Mouse (Mus musculus): ENCODE data around the gene Dst.

Gene Dst

GRCm38 (mm10) chr1:33975333-33975732, 67.3 kb downstream of the Dst start:
- DNase-seq (ENCODE audit: low read depth, low spot score) = no peak

GRCm38 (mm10) chr1:33977832-33978231, 69.8 kb downstream of the Dst start:
- no peak for DNase-seq (ENCODE audit: low read depth, low spot score)

GRCm38 (mm10) chr1:33980420-33980819, 72.4 kb downstream of the Dst start:
- DNase-seq (ENCODE audit: low read depth, low spot score) = no peak

GRCm38 (mm10) chr1:33989643-33990042, 81.6 kb downstream of the Dst start:
- no peak for DNase-seq (ENCODE audit: low read depth, low spot score)

- no peak for DNase-seq (ENCODE audit: low read depth, low spot score)
These were observed 83.0 kb downstream of the Dst start for GRCm38 (mm10) chr1:33991067-33991466.

- no peak for DNase-seq (ENCODE audit: low read depth, low spot score)
These were observed 84.8 kb downstream of the Dst start for GRCm38 (mm10) chr1:33992810-33993209.

GRCm38 (mm10) chr1:33994201-33994600, 86.2 kb downstream of the Dst start:
- DNase-seq (ENCODE audit: low read depth, low spot score) = no peak

GRCm38 (mm10) chr1:33995386-33995785, 87.4 kb downstream of the Dst start:
- DNase-seq (ENCODE audit: low read depth, low spot score) = no peak

- no peak for DNase-seq (ENCODE audit: low read depth, low spot score)
These were observed 88.3 kb downstream of the Dst start for GRCm38 (mm10) chr1:33996105-33996887.

- DNase-seq (ENCODE audit: low read depth, low spot score) = no peak
These were observed 94.3 kb downstream of the Dst start for GRCm38 (mm10) chr1:34002321-34002720.

GRCm38 (mm10) chr1:34002970-34003369, 94.9 kb downstream of the Dst start:
- DNase-seq (ENCODE audit: low read depth, low spot score) = no peak

GRCm38 (mm10) chr1:34005238-34005725, 97.3 kb downstream of the Dst start:
- no peak for DNase-seq (ENCODE audit: low read depth, low spot score)

- no peak for DNase-seq (ENCODE audit: low read depth, low spot score)
These were observed 98.0 kb downstream of the Dst start for GRCm38 (mm10) chr1:34005726-34006638.

GRCm38 (mm10) chr1:34006828-34007361, 98.9 kb downstream of the Dst start:
- DNase-seq (ENCODE audit: low read depth, low spot score) = no peak

GRCm38 (mm10) chr1:34007379-34007778, 99.4 kb downstream of the Dst start:
- no peak for DNase-seq (ENCODE audit: low read depth, low spot score)

- no peak for DNase-seq (ENCODE audit: low read depth, low spot score)
These were observed 103.1 kb downstream of the Dst start for GRCm38 (mm10) chr1:34011051-34011677.

GRCm38 (mm10) chr1:34011821-34012271, 103.8 kb downstream of the Dst start:
- DNase-seq (ENCODE audit: low read depth, low spot score) = no peak

GRCm38 (mm10) chr1:34013490-34013889, 105.5 kb downstream of the Dst start:
- no peak for DNase-seq (ENCODE audit: low read depth, low spot score)

- no peak for DNase-seq (ENCODE audit: low read depth, low spot score)
These were observed 108.8 kb downstream of the Dst start for GRCm38 (mm10) chr1:34016780-34017179.

- no peak for DNase-seq (ENCODE audit: low read depth, low spot score)
These were observed 109.3 kb downstream of the Dst start for GRCm38 (mm10) chr1:34017323-34017722.

- no peak for DNase-seq (ENCODE audit: low read depth, low spot score)
These were observed 112.6 kb downstream of the Dst start for GRCm38 (mm10) chr1:34020599-34020998.

- no peak for DNase-seq (ENCODE audit: low read depth, low spot score)
These were observed 113.5 kb downstream of the Dst start for GRCm38 (mm10) chr1:34021574-34021973.

Data from WW6 (cell line).